In genomic region chr4:126119051-126119450, GRCm38 (mm10) we compare ENCODE assay signal across 22 mouse cellular contexts. TPM values are rescaled to one million over a fixed set of nuclear protein-coding genes. Genes with fewer than 3 reads are reported as not detected.
DNase-seq lines count a peak whose midpoint lies in the region; ATAC-seq and TF ChIP-seq lines count a peak whose summit lies in the region.
"Had no signal": no experiment of that assay in that cellular context is flagged by ENCODE, and none has a peak within 500 bp of the region (broad histone marks: within the 10 kb centered on the region; RNA-seq: fewer than 3 reads in every experiment).

No protein-coding gene starts in this region.

- WGBS in forebrain, embryonic 13.5 days, result 77% methylated on average over 1 of the region's 1 CpGs
- 75% methylated on average over 1 of the region's 1 CpGs for WGBS in forebrain, postnatal 0 days
- 48% methylated on average over 1 of the region's 1 CpGs for WGBS in liver, adult 2 months
- WGBS in olfactory bulb, adult 2 months, result 75% methylated on average over 1 of the region's 1 CpGs

- H3K4me1 ChIP-seq in forebrain, embryonic 13.5 days, result peaks cover 16% of the 10 kb centered on the region; the same call in 1 of the 2 replicates
- H3K4me1 ChIP-seq in forebrain, postnatal 0 days (ENCODE audit: insufficient read depth), result peaks cover 3% of the 10 kb centered on the region; the same call in 1 of the 2 replicates
- H3K4me1 ChIP-seq in liver, adult 2 months (ENCODE audit: control insufficient read depth, insufficient read depth, low read length), result peaks cover 27% of the 10 kb centered on the region
- H3K4me1 ChIP-seq in olfactory bulb, adult 2 months (ENCODE audit: control insufficient read depth, insufficient read depth, low read length), result peaks cover 32% of the 10 kb centered on the region

- no peak for TF ChIP-seq CTCF in forebrain, postnatal 0 days (IDR thresholded peaks at IDR 0.05; ENCODE audit: low read depth)
- TF ChIP-seq CTCF in liver, adult 2 months (IDR thresholded peaks at IDR 0.05; ENCODE audit: low read depth, low read length), result no peak
- TF ChIP-seq CTCF in olfactory bulb, adult 2 months (IDR thresholded peaks at IDR 0.05; ENCODE audit: insufficient read depth, low read depth, low read length), result no peak

- H3K4me3 ChIP-seq in forebrain, embryonic 13.5 days, result no peak overlapping the region
- H3K4me3 ChIP-seq in forebrain, postnatal 0 days (ENCODE audit: low read depth, low read length), result no peak overlapping the region
- H3K4me3 ChIP-seq in liver, adult 2 months (ENCODE audit: insufficient read depth, low read depth, low read length), result no peak overlapping the region
- H3K4me3 ChIP-seq in olfactory bulb, adult 2 months (ENCODE audit: insufficient read depth, low read depth, low read length), result no peak overlapping the region
- H3K4me3 ChIP-seq: heart, embryonic 12.5 days; hindbrain, embryonic 10.5 days; liver, embryonic 12.5 days; megakaryocyte, embryonic 14.5 days; neural tube, embryonic 12.5 days had no signal

- ATAC-seq in forebrain, embryonic 13.5 days, result no peak
- ATAC-seq in forebrain, postnatal 0 days, result no peak
- ATAC-seq: inflammation-experienced regulatory T-cells, adult 6 months; liver, embryonic 12.5 days had no signal

- H3K36me3 ChIP-seq in forebrain, embryonic 13.5 days (ENCODE audit: poor library complexity, severe bottlenecking), result peaks cover 30% of the 10 kb centered on the region
- peaks cover 3% of the 10 kb centered on the region for H3K36me3 ChIP-seq in forebrain, postnatal 0 days (ENCODE audit: insufficient read depth)
- H3K36me3 ChIP-seq in liver, adult 2 months (ENCODE audit: control insufficient read depth, insufficient read depth, low read length), result peaks cover 7% of the 10 kb centered on the region; the same call in 1 of the 2 replicates

- H3K27ac ChIP-seq in forebrain, embryonic 13.5 days, result peak overlapping the region; percentile 65
- H3K27ac ChIP-seq in forebrain, postnatal 0 days (ENCODE audit: low read depth, low read length), result no peak overlapping the region
- H3K27ac ChIP-seq in liver, adult 2 months (replicated peaks; ENCODE audit: insufficient read depth, low read depth, low read length), result no peak overlapping the region
- H3K27ac ChIP-seq in olfactory bulb, adult 2 months (ENCODE audit: insufficient read depth, low read depth, low read length), result 0 out of 2 replicates have a peak overlapping the region, but pooled peaks have one; percentile 50
- H3K27ac ChIP-seq: hindbrain, embryonic 10.5 days; kidney, postnatal 0 days; liver, embryonic 12.5 days; neural tube, embryonic 12.5 days had no signal

- H3K27me3 ChIP-seq in forebrain, embryonic 13.5 days, result no peaks in the 10 kb centered on the region
- H3K27me3 ChIP-seq in forebrain, postnatal 0 days (ENCODE audit: insufficient read depth, low read length), result no peaks in the 10 kb centered on the region
- no peaks in the 10 kb centered on the region for H3K27me3 ChIP-seq in liver, adult 2 months (ENCODE audit: control insufficient read depth, insufficient read depth, low read length)
- H3K27me3 ChIP-seq: heart, embryonic 12.5 days; liver, embryonic 12.5 days; megakaryocyte, embryonic 14.5 days; neural tube, embryonic 12.5 days had no signal

- H3K79me2 ChIP-seq in liver, adult 2 months (ENCODE audit: control insufficient read depth, insufficient read depth, low read length), result peaks cover 37% of the 10 kb centered on the region; the same call in 1 of the 2 replicates

- no peak overlapping the region for H3K4me2 ChIP-seq in forebrain, embryonic 13.5 days
- H3K4me2 ChIP-seq in forebrain, postnatal 0 days (ENCODE audit: low read depth), result no peak overlapping the region
- H3K4me2 ChIP-seq: heart, embryonic 12.5 days; liver, embryonic 12.5 days; neural tube, embryonic 12.5 days had no signal

- H3K9ac ChIP-seq in forebrain, embryonic 13.5 days, result no peak overlapping the region
- H3K9ac ChIP-seq in forebrain, postnatal 0 days, result no peak overlapping the region
- H3K9ac ChIP-seq in liver, adult 2 months (ENCODE audit: low read depth, low read length), result no peak overlapping the region
- H3K9ac ChIP-seq: heart, embryonic 12.5 days; liver, embryonic 12.5 days; neural tube, embryonic 12.5 days had no signal

- TF ChIP-seq POLR2A in liver, adult 2 months (IDR thresholded peaks at IDR 0.05; ENCODE audit: extremely low read depth, insufficient read depth, low read length), result no peak
- no peak for TF ChIP-seq POLR2A in olfactory bulb, adult 2 months (IDR thresholded peaks at IDR 0.05; ENCODE audit: insufficient read depth, low read depth, low read length)

- no peak for DNase-seq in forebrain, postnatal 0 days
- peak; percentile 40 for DNase-seq in liver, adult 2 months (ENCODE audit: extremely low read depth, low read depth, low spot score)
- DNase-seq in liver, result no peak
- DNase-seq in cerebellum, postnatal 14 days, result peak; percentile 66 to 75
- no peak for DNase-seq in kidney, adult 8-10 months
- DNase-seq: adrenal gland, postnatal 10 days; gastrocnemius, postnatal 14 days; heart, adult 18-20 months; heart, postnatal 10 days; kidney, adult 18-20 months; lung, adult 2 months; lung, postnatal 14 days; midbrain, embryonic 14.5 days had no signal

- H3K9me3 ChIP-seq in forebrain, embryonic 13.5 days (replicated peaks), result peaks cover 11% of the 10 kb centered on the region; the same call in 1 of the 2 replicates
- no peaks in the 10 kb centered on the region for H3K9me3 ChIP-seq in forebrain, postnatal 0 days (ENCODE audit: low read length)
- H3K9me3 ChIP-seq: liver, embryonic 12.5 days; megakaryocyte, embryonic 14.5 days had no signal

RNA-seq across cellular contexts. Expression of gene Stk40, which starts 15.3 kb away (rescaled TPM):
- polyA plus RNA-seq in forebrain, embryonic 13.5 days (2015; fragmentation: Nextera tagmentation; extraction: Ambion mirVana), result 34.2 and 36.1 TPM in 2 replicates
- 11.7 and 19.6 TPM in 2 replicates for total RNA-seq in forebrain, postnatal 0 days (2014; rRNA removed)
- polyA plus RNA-seq in forebrain, postnatal 0 days (2015; fragmentation: Nextera tagmentation; extraction: Ambion mirVana), result 13.3 and 14.9 TPM in 2 replicates
- total RNA-seq in liver, adult 2 months (2014; rRNA removed), result 6.5 and 10.8 TPM in 2 replicates
- 22.5 and 22.9 TPM in 2 replicates for polyA plus RNA-seq in liver, adult 2 months (2012; rRNA removed)
- not detected in 2 replicates for polyA plus RNA-seq in olfactory bulb, adult 2 months (2012; ENCODE audit: insufficient read depth, insufficient read length, low replicate concordance, missing spikeins)

RNA-seq across cellular contexts. Expression of gene Lsm10, which starts 22.6 kb away (rescaled TPM):
- 55.9 and 56.0 TPM in 2 replicates for polyA plus RNA-seq in forebrain, embryonic 13.5 days (2015; fragmentation: Nextera tagmentation; extraction: Ambion mirVana)
- total RNA-seq in forebrain, postnatal 0 days (2014; rRNA removed), result 36.1 and 37.1 TPM in 2 replicates
- 54.5 and 59.5 TPM in 2 replicates for polyA plus RNA-seq in forebrain, postnatal 0 days (2015; fragmentation: Nextera tagmentation; extraction: Ambion mirVana)
- 20.0 and 30.0 TPM in 2 replicates for total RNA-seq in liver, adult 2 months (2014; rRNA removed)
- polyA plus RNA-seq in liver, adult 2 months (2012; rRNA removed), result 28.4 TPM in 2 replicates
- polyA plus RNA-seq in olfactory bulb, adult 2 months (2012; ENCODE audit: insufficient read depth, insufficient read length, low replicate concordance, missing spikeins), result not detected in 2 replicates

RNA-seq across cellular contexts. Expression of gene Eva1b, which starts 28.5 kb away (rescaled TPM):
- 7.9 and 8.1 TPM in 2 replicates for polyA plus RNA-seq in forebrain, embryonic 13.5 days (2015; fragmentation: Nextera tagmentation; extraction: Ambion mirVana)
- total RNA-seq in forebrain, postnatal 0 days (2014; rRNA removed), result 12.9 and 14.4 TPM in 2 replicates
- 10.6 and 12.6 TPM in 2 replicates for polyA plus RNA-seq in forebrain, postnatal 0 days (2015; fragmentation: Nextera tagmentation; extraction: Ambion mirVana)
- total RNA-seq in liver, adult 2 months (2014; rRNA removed), result 8.0 and 9.5 TPM in 2 replicates
- 15.8 and 18.1 TPM in 2 replicates for polyA plus RNA-seq in liver, adult 2 months (2012; rRNA removed)
- polyA plus RNA-seq in olfactory bulb, adult 2 months (2012; ENCODE audit: insufficient read depth, insufficient read length, low replicate concordance, missing spikeins), result not detected in 2 replicates

RNA-seq across cellular contexts. Expression of gene Sh3d21, which starts 44.2 kb away (rescaled TPM):
- 0.39 and 0.41 TPM in 2 replicates for polyA plus RNA-seq in forebrain, embryonic 13.5 days (2015; fragmentation: Nextera tagmentation; extraction: Ambion mirVana)
- 1.0 and 2.1 TPM in 2 replicates for total RNA-seq in forebrain, postnatal 0 days (2014; rRNA removed)
- 1.4 and 1.7 TPM in 2 replicates for polyA plus RNA-seq in forebrain, postnatal 0 days (2015; fragmentation: Nextera tagmentation; extraction: Ambion mirVana)
- total RNA-seq in liver, adult 2 months (2014; rRNA removed), result 0.54 and 0.65 TPM in 2 replicates
- polyA plus RNA-seq in liver, adult 2 months (2012; rRNA removed), result 0.26 and 0.55 TPM in 2 replicates
- not detected in 2 replicates for polyA plus RNA-seq in olfactory bulb, adult 2 months (2012; ENCODE audit: insufficient read depth, insufficient read length, low replicate concordance, missing spikeins)

Comparison
In these comparisons a context has a peak if more than half of its experiments do, and no peak if none do; other contexts are left out.
1. H3K27ac ChIP-seq: peak in forebrain, embryonic 13.5 days (single experiment) and olfactory bulb, adult 2 months (single experiment); none in forebrain, postnatal 0 days (single experiment) and liver, adult 2 months (single experiment).
2. DNase-seq: peak in liver, adult 2 months (single experiment) and cerebellum, postnatal 14 days (2 of 2); none in forebrain, postnatal 0 days (single experiment), liver (single experiment) and kidney, adult 8-10 months (0 of 2).
3. RNA of gene Stk40, which starts 15.3 kb away (polyA plus RNA-seq): 34.2 to 36.1 TPM in forebrain, embryonic 13.5 days, 22.5 to 22.9 TPM in liver, adult 2 months and 13.3 to 14.9 TPM in forebrain, postnatal 0 days; not detected in olfactory bulb, adult 2 months; every median in the first group is over 10 times any median in the second.
4. RNA of gene Lsm10, which starts 22.6 kb away (polyA plus RNA-seq): 54.5 to 59.5 TPM in forebrain, postnatal 0 days, 55.9 to 56.0 TPM in forebrain, embryonic 13.5 days and 28.4 TPM in liver, adult 2 months; not detected in olfactory bulb, adult 2 months; every median in the first group is over 10 times any median in the second.